Mouse (Mus musculus): ENCODE data around the gene Ifi206. TPM values are rescaled to one million over a fixed set of nuclear protein-coding genes. Genes with fewer than 3 reads are reported as not detected.

The Ifi206 gene
- polyA plus RNA-seq, 1 experiment from 2014 or later: 0.08 TPM

Small RNA genes within 50 kb of the gene (microRNA-seq; reads per million reads assigned to microRNA genes)
- gene Gm44481: not detected

Other genes with a start within 250 kb of the Ifi206 start
- not detected in 2 replicates for gene Olfr418, start 225.0 kb downstream of the Ifi206 start, polyA plus RNA-seq (2015; fragmentation: Nextera tagmentation; extraction: Ambion mirVana)
- not detected in 2 replicates for gene Mptx2, start 213.3 kb downstream of the Ifi206 start, polyA plus RNA-seq (2015; fragmentation: Nextera tagmentation; extraction: Ambion mirVana)
- gene Ackr1, start 157.3 kb downstream of the Ifi206 start, polyA plus RNA-seq (2015; fragmentation: Nextera tagmentation; extraction: Ambion mirVana): 0.45 and 0.81 TPM in 2 replicates
- gene Aim2, start 140.2 kb downstream of the Ifi206 start, polyA plus RNA-seq (2015; fragmentation: Nextera tagmentation; extraction: Ambion mirVana): 1.4 and 1.6 TPM in 2 replicates
- gene Cadm3, start 123.3 kb downstream of the Ifi206 start, polyA plus RNA-seq (2015; fragmentation: Nextera tagmentation; extraction: Ambion mirVana): 0.60 and 1.1 TPM in 2 replicates
- not detected in 2 replicates for gene Ifi214, start 44.9 kb upstream of the Ifi206 start, polyA plus RNA-seq (2015; fragmentation: Nextera tagmentation; extraction: Ambion mirVana)
- gene Ifi213, start 108.2 kb upstream of the Ifi206 start, polyA plus RNA-seq (2015; fragmentation: Nextera tagmentation; extraction: Ambion mirVana): 0.08 and 0.32 TPM in 2 replicates
- gene Ifi209, start 139.9 kb upstream of the Ifi206 start, polyA plus RNA-seq (2015; fragmentation: Nextera tagmentation; extraction: Ambion mirVana): 0.35 and 0.51 TPM in 2 replicates
- 0.08 TPM in 1 of 2 replicates, not detected in the other for gene Ifi208, start 182.6 kb upstream of the Ifi206 start, polyA plus RNA-seq (2015; fragmentation: Nextera tagmentation; extraction: Ambion mirVana)